Mouse (Mus musculus): Measurements from ENCODE around the gene Lhcgr. TPM values are rescaled to one million over a fixed set of nuclear protein-coding genes. Genes with fewer than 3 reads are reported as not detected.
"Not testable (repeated sequence)": the region's sequence is repeated elsewhere in the genome, so short reads cannot be mapped to it uniquely, and the experiment has no call there.

Lhcgr gene
- 0.10 and 0.20 TPM in 2 replicates for polyA plus RNA-seq (2012; rRNA removed)

GRCm38 (mm10) chr17:88791440-88792152 lies at the start of gene Lhcgr:
Lhcgr (minus strand) TSS chr17:88791990.
- Histone ChIP-seq H3K4me3 (replicated peaks; ENCODE audit: extremely low read depth, low read depth, low read length) (no peak within 1 kb of the TSS), H3K4me1 (ENCODE audit: control insufficient read depth, insufficient read depth, low read length) (no peaks in the 10 kb centered on the region)
- no peak for DNase-seq
- TF ChIP-seq POLR2A (IDR thresholded peaks at IDR 0.05; ENCODE audit: borderline replicate concordance, extremely low read depth, low read depth, low read length) (no peak), CTCF (IDR thresholded peaks at IDR 0.05; ENCODE audit: insufficient read depth, low read length) (no peak)
- WGBS, result 23% methylated on average over 31 of the region's 31 CpGs

- H3K4me3 ChIP-seq (replicated peaks; ENCODE audit: extremely low read depth, low read depth, low read length), result no peak overlapping the region
- no peaks in the 10 kb centered on the region for H3K4me1 ChIP-seq (ENCODE audit: control insufficient read depth, insufficient read depth, low read length)
- no peak for TF ChIP-seq POLR2A (IDR thresholded peaks at IDR 0.05; ENCODE audit: borderline replicate concordance, extremely low read depth, low read depth, low read length)
- TF ChIP-seq CTCF (IDR thresholded peaks at IDR 0.05; ENCODE audit: insufficient read depth, low read length), result no peak
- DNase-seq, result no peak
- WGBS, result 46% methylated on average over 2 of the region's 2 CpGs
Observed at GRCm38 (mm10) chr17:88817601-88818000, 25.8 kb upstream of the Lhcgr start.

DNA sequence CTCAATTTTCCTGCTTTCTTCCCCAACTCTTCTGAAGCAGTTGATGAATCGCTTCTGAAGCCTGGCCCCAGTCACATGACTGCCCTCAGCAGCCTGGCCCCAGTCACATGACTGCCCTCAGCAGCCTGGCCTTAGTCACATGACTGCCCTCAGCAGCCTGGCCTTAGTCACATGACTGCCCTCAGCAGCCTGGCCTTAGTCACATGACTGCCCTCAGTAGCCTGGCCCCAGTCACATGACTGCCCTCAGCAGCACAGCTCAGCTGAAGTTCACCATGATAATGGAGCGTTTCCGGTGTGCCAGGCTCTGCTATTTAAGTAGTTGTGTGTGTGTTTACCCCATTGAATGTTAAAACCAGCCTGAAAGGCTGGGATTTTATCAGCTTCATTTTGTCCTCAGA lies 21.2 kb upstream of the Lhcgr start:
- H3K4me1 ChIP-seq (ENCODE audit: control insufficient read depth, insufficient read depth, low read length); DNase-seq; H3K4me3 ChIP-seq (replicated peaks; ENCODE audit: extremely low read depth, low read depth, low read length): not testable (repeated sequence)
- 87% methylated on average over 3 of the region's 3 CpGs for whole genome bisulfite sequencing

DNA sequence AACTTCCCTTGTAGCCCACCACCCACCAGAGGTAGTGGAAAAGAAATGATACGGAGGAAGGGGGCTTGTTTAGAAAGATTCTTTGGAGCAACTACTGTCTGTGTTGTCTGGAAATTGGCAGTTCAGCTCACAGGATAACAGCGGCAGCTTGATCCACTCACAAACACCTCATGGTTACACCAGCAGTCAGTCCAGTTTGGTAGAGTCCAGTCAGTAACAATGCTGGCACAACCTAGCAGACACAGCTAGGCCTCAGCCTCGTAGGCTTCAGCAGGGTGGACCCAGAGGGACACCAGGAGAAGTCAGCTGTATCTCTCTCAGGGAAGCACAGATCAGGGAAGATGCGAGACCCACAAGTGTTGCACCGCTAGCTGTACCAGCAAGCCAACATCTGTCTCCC lies 19.0 kb upstream of the Lhcgr start:
- no peaks in the 10 kb centered on the region for H3K4me1 ChIP-seq (ENCODE audit: control insufficient read depth, insufficient read depth, low read length)
- DNase-seq, result no peak
- TF ChIP-seq POLR2A (IDR thresholded peaks at IDR 0.05; ENCODE audit: borderline replicate concordance, extremely low read depth, low read depth, low read length), result no peak
- TF ChIP-seq CTCF (IDR thresholded peaks at IDR 0.05; ENCODE audit: insufficient read depth, low read length), result no peak
- 66% methylated on average over 5 of the region's 5 CpGs for WGBS
- H3K4me3 ChIP-seq (replicated peaks; ENCODE audit: extremely low read depth, low read depth, low read length), result no peak overlapping the region

- Histone ChIP-seq H3K4me1 (ENCODE audit: control insufficient read depth, insufficient read depth, low read length) (no peaks in the 10 kb centered on the region), H3K4me3 (replicated peaks; ENCODE audit: extremely low read depth, low read depth, low read length) (no peak overlapping the region)
- WGBS, result 84% methylated on average over 8 of the region's 8 CpGs
- no peak for DNase-seq
- TF ChIP-seq CTCF (IDR thresholded peaks at IDR 0.05; ENCODE audit: insufficient read depth, low read length) (no peak), POLR2A (IDR thresholded peaks at IDR 0.05; ENCODE audit: borderline replicate concordance, extremely low read depth, low read depth, low read length) (no peak)
Observed at GRCm38 (mm10) chr17:88806421-88806820, 14.6 kb upstream of the Lhcgr start.

DNA sequence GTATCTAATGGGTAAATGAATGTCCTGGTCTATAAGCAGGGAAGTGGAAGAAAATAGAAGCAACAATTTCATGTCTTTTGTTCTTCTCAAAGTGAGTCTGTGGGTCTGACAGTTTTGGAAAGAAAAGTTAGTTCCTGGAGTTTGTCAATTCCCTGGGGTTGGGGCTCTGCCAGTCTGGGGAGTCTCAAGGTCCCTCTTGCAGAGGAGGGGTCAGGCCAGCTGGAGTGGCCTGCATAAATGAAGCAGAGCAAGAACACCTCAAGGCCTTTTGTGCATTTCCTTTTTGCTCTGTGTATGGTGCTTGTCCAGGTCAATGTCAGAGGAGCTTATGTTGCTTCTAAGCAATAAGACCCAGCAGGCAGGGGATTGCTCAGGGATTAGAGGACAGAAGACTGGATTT lies 11.7 kb upstream of the Lhcgr start:
- Histone ChIP-seq H3K4me3 (replicated peaks; ENCODE audit: extremely low read depth, low read depth, low read length) (no peak overlapping the region), H3K4me1 (ENCODE audit: control insufficient read depth, insufficient read depth, low read length) (no peaks in the 10 kb centered on the region)
- no peak for TF ChIP-seq CTCF (IDR thresholded peaks at IDR 0.05; ENCODE audit: insufficient read depth, low read length)
- TF ChIP-seq POLR2A (IDR thresholded peaks at IDR 0.05; ENCODE audit: borderline replicate concordance, extremely low read depth, low read depth, low read length), result no peak
- DNase-seq, result no peak

DNA sequence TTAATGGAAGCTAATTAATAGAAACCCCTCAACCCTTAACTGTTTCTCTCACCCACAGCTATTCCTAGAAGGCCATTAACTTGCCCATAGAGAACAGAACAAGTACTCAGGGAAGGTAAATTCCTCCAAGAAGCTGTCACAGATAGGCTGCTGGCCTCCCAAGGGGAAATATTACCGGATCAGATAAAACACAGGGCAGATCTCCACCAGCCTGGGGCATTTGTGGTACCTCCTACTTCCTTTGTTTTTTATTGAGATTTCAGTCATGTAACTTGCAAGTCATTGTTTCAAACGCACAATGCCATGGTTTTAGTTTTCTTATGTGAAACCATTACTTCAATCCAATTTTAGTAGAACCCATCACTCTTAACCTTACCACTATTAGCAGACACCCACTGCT lies 1.1 kb downstream of the Lhcgr start:
- TF ChIP-seq CTCF (IDR thresholded peaks at IDR 0.05; ENCODE audit: insufficient read depth, low read length) (no peak), POLR2A (IDR thresholded peaks at IDR 0.05; ENCODE audit: borderline replicate concordance, extremely low read depth, low read depth, low read length) (no peak)
- H3K4me3 ChIP-seq (replicated peaks; ENCODE audit: extremely low read depth, low read depth, low read length), result no peak overlapping the region
- WGBS, result 68% methylated on average over 2 of the region's 2 CpGs
- no peaks in the 10 kb centered on the region for H3K4me1 ChIP-seq (ENCODE audit: control insufficient read depth, insufficient read depth, low read length)
- DNase-seq, result no peak

GRCm38 (mm10) chr17:88788392-88788791 lies 3.4 kb downstream of the Lhcgr start:
- Histone ChIP-seq H3K4me3 (replicated peaks; ENCODE audit: extremely low read depth, low read depth, low read length) (no peak overlapping the region), H3K4me1 (ENCODE audit: control insufficient read depth, insufficient read depth, low read length) (no peaks in the 10 kb centered on the region)
- 69% methylated on average over 2 of the region's 2 CpGs for WGBS
- TF ChIP-seq CTCF (IDR thresholded peaks at IDR 0.05; ENCODE audit: insufficient read depth, low read length), result no peak
- no peak for TF ChIP-seq POLR2A (IDR thresholded peaks at IDR 0.05; ENCODE audit: borderline replicate concordance, extremely low read depth, low read depth, low read length)
- no peak for DNase-seq

- 40% methylated on average over 6 of the region's 6 CpGs for WGBS
- no peak for DNase-seq
- TF ChIP-seq POLR2A (IDR thresholded peaks at IDR 0.05; ENCODE audit: borderline replicate concordance, extremely low read depth, low read depth, low read length) (no peak), CTCF (IDR thresholded peaks at IDR 0.05; ENCODE audit: insufficient read depth, low read length) (no peak)
- no peak overlapping the region for H3K4me3 ChIP-seq (replicated peaks; ENCODE audit: extremely low read depth, low read depth, low read length)
- no peaks in the 10 kb centered on the region for H3K4me1 ChIP-seq (ENCODE audit: control insufficient read depth, insufficient read depth, low read length)
Observed at GRCm38 (mm10) chr17:88786881-88787280, 4.9 kb downstream of the Lhcgr start.

DNA sequence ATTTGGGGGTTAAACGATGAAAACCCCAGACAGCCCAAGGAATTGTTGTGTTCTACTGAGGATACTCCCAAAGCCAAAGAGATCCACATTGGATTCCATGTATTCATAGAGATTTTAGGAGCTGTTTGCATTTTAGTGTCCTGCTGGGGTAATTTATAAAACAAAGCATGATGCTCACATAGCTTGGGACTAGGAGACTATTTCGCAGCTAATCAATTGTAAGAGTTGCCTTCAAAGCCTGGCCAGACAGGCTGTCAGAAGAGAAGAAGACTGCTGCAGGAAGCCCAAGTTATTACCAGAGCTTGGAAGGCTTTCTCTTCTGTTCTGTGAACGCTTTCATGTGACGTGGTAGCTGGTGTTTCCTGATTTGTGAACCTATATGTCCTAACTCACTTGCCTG lies 5.4 kb downstream of the Lhcgr start:
- DNase-seq, result no peak
- Histone ChIP-seq H3K4me3 (replicated peaks; ENCODE audit: extremely low read depth, low read depth, low read length) (no peak overlapping the region), H3K4me1 (ENCODE audit: control insufficient read depth, insufficient read depth, low read length) (no peaks in the 10 kb centered on the region)
- 59% methylated on average over 4 of the region's 4 CpGs for WGBS
- TF ChIP-seq POLR2A (IDR thresholded peaks at IDR 0.05; ENCODE audit: borderline replicate concordance, extremely low read depth, low read depth, low read length), result no peak
- TF ChIP-seq CTCF (IDR thresholded peaks at IDR 0.05; ENCODE audit: insufficient read depth, low read length), result no peak
